Mouse (Mus musculus) frontal cortex, adult (tissue): ENCODE data around the gene Elk4.

ENCODE experiments used
- ATAC-seq: cut with Nextera tagmentation; 2 replicates; pipeline ENCODE4 v1.9.2; 2017; ENCODE audit warnings: mild to moderate bottlenecking, moderate library complexity, mixed read lengths; ENCODE audit not compliant: low TSS enrichment

Elk4 gene

DNA sequence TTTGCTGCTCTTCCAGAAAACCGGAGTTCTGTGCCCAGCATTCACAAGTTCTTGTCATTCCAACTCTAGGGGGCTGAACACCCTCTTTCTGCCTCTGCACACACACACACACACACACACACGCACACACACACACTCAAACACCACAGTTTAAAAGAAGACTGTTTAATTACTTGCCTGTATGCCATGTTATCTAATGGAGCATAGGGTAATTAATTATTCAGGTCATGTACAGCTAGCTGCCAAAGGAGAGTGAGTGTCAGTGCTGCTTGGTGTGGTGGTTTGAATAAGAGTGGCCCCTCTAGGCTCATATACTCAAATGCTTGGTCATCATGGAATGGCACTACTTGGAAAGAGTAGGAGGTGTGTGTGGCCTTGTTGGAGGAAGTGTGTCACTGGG is 23.6 kb upstream of the Elk4 start:
- no peak for ATAC-seq

DNA sequence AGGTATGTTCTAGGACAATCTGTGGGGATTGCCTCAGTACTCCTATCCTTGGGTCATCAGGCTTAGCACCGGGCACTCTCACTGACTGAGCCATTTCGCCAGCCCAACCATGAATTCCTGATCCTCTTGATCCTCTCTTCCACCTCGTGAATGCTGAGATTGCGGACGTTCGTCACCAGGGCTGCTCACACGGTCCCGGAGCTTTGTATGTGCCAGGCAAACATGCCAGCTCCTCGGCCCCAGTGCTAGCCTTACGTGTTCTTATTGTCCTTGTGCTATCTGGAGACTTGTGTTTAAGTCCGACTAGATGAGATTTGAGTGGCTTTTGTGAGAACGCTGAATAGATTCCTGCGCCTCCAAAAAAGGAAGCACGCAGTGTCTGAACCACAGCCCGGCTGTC is 20.0 kb upstream of the Elk4 start:
- peak; percentile 47; the same call in 1 of the 2 replicates for ATAC-seq

DNA sequence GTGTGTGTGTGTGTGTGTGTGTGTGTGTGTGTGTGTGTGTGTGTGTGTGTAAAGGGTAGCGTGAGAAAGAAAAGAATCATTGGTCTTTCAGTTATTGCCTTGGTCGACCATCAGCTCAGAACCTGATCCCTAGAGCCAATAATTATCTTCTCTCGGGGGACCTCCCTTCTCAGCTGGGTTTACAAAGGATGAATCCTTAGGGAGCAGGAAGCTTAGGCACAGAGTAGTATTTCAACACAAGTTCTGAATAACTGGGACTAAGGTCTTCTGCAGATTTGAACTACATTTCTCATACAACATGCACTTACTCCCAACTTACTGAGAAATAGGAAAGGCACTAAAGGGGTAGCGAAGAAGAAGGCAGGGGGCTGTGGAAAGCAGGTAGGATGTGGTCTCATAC is 17.9 kb upstream of the Elk4 start:
- no peak for ATAC-seq

DNA sequence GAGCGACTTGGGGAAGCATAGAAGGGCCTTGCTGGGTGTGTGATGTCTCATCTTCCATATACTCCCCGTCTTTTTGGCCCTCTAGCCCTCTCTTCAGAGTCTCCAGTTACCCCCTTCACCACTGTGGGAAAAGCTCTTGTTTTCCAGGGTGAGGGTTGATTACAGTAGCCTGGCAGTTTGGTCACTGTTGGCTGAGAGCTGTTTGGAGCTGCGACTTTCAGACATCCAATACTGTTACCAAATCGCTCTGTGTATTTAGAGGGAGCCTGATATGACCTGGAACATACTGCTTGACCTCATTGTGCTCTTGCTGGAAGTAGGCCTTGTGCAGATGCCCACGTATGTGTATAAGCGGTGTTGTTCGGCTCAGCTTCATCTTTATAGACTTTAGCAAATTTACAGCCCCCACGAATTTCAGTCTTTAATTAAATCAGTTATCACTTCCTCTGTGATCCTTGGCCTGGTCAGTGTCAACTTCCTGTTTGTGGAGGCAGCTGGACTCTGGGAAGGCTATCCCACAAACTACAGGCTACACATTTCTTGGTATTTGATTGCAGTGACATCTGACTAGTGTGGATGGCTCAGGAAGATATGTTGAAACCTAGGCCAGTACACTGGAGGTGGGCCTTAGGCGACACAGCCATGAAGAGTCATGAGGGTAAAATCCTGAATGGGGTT is 17.2 kb upstream of the Elk4 start:
- no peak for ATAC-seq

DNA sequence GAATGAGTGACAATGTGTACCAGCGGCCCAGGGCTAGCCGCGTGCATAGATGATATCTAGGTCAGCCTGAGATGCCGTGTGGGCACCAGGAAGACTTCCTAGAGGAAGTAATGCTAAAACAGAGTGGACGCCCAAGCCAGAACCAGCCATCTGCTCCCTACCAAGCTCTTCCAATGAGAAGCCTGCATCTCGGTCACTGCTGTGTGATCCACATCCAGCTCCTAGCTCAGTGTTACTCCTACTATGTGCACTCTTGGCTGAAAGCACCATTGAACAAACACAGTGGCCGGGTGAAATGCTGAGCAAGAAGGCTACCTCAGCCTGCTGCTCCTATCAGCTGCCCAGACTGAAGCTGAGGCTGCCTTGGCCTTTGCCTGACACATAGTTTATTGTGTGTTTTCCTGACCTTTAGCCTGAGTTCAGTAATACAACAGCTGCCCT is 14.8 kb upstream of the Elk4 start:
- ATAC-seq = peak; percentile 41; the same call in 1 of the 2 replicates

DNA sequence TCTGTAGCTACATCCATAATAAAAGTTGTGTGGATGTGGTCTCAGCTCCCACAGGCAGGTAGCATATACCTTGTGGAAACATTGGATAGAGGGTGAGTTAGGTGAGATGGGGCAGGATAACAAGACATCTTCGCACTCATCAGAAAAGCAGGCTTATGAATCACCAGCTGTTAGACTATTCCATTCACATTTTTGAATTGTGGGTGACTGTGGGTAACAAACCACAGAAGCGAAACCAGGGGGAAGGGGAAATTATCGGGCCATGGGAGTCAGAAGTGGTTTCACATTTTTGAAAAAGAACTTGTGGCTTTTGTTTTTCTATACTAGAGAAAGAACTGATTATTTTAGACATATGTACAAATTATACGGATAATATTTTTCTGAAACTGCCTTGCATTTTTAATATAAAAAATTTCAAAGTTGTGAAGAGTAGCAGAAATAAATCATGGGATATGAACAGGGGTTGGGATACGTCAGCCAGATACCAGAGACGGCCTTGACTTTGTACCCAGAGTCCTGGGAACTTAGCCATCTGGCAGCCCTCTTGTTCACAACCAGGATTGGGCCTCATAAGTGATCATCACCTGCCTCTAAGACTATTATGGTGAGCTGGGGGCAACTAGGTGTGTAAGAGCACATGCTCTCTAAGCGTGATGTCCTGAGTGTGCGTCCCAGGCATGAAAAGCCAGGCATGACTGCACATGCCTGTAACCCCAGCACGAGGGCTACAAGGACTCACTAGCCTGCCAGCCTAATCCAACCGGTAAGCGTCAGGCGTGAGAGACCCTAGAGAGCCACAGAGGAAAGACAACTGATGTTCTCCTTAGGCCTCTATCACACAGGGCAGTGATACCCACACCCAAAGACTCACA is 14.0 kb upstream of the Elk4 start:
- ATAC-seq = no peak

DNA sequence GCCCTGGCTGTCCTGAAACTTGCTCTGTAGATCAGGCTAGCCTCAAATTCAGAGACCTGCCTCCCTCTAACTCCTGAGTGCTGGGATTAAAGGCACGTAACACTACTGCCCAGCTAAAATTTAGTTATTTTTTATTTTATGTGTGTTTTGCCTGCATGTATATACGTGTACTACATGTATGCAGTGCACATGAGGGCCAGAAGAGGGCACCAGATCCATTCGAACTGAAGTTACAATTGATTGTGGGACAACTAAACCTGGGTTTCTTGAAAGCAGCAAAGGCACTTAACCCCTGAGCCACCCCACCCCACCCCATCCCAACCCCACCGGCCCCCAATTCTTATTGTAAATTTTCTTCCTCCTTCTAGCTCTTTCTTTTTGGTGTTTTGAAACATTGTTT is 12.3 kb upstream of the Elk4 start:
- ATAC-seq = no peak

DNA sequence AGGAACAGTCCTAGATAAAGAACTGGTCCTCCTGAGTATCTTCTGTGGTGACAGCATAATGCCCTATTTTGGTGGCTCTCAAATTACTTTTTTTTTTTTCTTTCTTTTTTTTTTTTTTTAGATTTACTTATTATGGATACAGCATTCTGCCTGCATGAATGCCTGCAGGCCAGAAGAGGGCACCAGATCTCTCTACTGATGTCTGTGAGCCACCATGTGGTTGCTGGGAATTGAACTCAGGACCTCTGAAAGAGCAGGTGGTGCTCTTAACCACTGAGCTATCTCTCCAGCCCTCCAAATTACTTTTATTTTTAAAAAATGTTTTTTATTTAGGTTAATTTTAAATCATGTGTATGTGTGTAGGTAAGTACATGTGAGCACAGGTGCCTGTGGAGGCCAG is 6.9 kb upstream of the Elk4 start:
- ATAC-seq = no peak

DNA sequence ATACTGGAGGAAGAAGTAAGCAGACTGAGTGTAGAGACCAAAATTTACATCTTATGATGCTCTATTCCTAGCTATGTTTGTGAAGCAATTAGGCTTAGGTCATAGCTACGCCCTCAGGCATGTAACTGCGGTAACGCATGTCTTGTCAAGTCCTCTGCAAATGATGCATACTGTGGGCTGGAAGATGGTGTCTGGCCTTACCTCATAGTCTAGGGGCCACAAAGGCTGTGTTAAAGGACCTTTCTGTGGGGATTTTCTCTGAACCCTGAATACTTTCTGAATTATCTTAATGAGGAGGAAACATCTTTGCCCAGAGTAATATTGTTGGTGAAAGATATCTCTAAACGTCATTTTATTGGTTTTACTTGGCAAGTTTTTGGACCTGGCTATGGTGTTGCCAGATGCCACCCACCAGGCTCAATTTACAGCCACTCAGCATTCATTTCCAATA is 5.5 kb upstream of the Elk4 start:
- ATAC-seq = no peak

DNA sequence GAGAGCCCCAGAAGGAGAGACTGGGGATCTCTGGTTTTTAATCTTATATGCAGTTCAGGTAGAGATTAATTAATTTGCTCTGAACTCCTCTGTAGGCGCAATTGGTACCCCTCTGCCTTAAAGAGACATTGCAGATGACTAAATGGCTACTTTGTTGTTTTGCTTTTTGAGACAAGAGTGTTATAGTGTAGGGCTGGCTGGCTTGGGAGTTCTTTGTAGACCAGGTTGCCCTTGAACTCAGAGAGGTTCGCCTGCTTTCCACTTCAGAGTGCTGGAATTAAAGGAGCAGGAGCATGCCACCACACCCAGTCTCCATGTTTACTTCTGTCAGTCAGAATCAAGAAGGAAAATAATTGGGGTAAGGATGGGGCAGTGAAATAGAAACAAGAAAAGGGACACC is 4.3 kb upstream of the Elk4 start:
- ATAC-seq = no peak

DNA sequence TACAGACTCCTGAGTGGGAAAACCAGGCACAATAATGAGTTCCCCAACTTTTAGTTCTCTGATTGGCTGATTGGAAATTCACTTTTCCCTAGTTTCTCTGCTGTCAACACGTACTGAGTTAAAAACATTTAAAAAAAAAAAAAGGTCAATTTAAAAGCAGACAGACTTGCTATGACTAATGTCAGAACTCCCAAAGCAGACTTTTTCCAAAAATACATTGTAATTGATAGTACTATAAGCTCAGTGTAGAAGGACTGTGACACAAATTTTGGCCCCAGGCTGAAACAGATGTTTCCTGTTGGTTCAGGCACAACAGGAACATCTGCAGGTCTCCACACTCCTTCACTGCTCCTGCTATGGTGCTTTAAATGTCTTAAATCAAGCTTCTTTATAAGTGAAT is 3.6 kb upstream of the Elk4 start:
- ATAC-seq = no peak

DNA sequence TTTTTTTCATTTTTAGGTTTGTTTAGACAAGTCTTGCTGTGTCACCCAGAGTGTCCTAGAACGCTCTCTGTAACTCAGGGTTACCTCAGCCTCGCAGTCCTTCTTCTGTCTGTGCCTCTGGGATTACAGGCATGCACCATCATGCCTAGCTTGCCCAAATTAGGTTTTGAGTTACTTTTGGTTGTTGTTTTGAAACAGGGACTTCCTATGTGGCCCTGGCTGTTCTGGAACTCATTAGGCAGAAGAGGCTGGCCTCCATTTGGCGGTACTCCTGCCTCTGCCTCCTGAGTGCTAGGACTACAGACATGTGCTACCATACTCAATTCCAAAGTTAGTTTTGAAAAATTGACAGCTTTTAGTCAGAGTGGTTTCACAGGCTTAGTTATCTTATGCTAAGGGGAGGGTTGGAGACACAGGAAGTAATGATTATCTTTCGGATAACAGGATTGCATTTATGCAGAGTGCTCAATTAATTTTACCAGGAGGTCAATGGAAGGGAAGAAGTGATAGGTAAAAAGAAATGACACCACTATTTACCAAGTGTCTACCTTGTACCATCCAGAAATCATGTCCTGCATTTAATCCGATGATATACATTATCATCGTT is 2.7 kb upstream of the Elk4 start:
- no peak for ATAC-seq

DNA sequence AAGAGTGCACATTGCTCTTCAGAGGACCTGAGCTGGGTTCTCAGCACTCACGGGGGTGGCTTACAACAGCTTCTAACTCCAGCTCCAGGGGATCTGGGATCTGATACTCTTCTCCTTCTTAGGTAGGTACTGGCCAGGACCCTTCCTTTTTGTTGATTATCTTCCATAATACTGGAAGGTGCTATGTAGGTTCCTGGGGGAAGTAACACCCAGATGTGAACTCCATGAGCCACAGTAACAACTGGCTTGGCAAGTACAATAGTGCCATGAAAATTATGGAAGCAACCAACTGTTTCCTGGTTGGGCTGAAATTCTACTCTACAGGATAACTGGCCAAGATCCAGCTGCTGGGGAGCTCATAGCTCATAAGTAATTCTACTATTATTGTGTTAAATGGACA is 1.9 kb upstream of the Elk4 start:
- ATAC-seq = no peak

DNA sequence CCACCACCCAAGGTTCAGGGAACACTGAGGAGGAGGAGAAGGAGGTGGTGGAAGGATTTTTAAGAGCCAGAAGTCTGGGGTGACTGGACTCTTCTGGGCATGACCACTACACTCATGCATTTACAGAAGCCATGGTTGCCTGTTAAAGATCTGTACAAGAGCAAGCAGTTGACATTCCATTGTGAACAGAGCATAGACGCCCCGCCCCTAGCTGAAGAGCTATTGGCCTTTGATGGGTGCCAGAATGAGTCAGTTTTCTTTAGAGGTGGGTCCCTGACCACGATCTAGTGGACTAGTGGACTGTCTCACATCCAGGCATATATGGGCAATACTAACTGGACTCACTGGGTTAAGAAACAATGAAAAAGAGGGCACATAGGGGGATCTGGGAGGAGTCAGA is 1.4 kb upstream of the Elk4 start:
- no peak for ATAC-seq

DNA sequence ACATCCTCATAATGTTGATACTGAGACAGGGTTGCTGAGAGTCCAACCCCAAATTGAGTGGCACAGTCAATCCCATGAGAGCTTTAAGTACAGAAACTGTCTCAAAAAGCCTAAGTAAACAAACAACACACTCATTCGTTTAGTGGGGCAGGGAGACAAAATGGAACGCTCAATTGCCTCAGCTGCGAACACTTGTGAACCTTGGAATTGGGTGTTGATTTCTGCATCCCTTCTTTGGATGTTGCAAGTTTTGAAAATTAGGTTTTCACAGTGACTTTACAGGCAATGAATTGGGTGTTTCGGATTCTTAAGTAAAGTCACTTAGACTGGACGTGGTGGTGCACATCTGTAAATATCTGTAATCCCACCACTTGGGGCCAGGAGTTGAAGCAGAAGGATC is 686 bp upstream of the Elk4 start:
- ATAC-seq = no peak

DNA sequence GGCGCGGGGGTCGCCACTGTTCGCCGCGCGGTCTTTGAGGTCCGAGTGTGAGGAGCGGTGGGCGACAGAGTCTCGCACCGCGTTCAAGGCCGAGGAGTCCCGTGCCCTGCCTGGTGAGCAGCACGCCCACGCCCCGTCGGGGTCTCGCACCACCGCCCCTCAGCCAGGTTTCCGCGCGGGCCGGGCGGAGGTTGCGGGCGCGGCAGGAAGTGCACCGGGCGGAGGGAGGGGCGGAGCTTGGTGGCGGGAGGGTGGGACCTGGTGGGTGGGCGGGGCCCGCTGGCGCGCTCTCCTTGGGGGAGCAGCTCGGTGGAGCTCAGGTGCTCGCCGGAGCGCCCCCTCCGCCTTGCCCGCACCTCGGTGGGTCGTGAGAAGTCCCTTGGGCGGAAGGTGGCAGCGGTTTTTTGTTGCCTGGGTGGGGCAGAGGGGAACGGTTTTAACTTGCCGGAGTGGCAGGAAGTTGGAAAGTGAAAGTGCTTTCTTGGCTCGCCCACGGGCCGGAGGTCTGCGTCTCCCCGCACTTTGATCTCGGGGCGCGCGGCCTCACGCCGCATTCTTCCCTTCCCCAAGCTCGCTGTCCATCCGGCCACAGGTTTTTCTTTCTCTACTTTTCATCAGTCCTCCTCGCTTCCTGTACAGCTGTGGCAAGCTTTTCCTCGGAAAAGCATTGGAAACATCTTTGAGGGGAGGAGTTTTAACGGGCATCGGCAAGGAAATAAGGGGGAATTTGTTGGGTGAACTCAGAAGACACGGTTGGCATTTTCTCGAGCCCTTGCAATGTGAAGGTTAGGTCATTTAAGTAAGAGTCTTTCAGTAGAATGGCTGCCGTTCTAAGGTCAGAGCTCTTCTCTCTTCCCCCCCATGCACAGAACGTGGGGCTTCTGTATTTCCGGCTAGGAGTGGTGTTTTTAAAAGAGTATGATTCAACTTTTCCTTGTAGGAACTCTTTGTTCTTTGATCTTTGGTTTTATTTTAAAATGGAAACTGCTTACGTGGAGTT is 721 bp downstream of the Elk4 start:
- peak; percentile 74 for ATAC-seq

DNA sequence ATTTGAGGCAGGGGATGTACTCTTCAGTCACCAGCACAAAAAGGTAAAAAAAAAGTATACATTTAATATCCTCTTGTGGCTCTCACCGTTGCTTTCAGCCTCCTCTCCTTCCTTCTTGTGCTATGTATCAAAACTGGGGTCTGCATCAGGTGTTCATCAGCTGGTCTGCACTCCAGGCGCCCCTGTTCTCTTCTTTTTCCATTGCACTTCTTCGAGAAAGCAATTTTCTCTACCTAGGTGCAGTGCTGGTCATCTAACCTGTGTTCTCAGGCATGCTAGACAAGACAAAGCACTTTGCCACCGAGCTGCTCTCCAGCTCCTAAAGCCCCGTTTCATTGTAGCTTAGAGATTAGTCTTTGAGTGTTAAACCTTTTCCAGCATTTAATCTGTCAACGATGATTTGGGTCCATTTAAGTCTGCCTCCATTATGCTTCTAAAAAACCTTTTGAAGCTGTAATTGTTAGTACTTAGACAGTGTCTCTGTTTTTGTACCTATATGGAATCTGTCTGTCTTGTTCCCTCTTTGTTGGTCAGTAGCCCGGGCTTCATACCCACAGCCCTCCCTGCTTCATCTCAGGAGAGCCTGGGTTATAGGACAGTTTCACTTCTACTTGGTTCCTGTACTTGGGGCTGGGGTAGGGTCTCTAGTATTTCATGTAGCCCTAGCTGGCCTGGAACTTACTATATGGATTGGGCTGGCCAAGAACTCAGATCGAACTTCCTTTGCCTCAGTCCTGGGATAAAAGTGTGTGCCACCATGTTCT is 1.7 kb downstream of the Elk4 start:
- ATAC-seq = no peak

DNA sequence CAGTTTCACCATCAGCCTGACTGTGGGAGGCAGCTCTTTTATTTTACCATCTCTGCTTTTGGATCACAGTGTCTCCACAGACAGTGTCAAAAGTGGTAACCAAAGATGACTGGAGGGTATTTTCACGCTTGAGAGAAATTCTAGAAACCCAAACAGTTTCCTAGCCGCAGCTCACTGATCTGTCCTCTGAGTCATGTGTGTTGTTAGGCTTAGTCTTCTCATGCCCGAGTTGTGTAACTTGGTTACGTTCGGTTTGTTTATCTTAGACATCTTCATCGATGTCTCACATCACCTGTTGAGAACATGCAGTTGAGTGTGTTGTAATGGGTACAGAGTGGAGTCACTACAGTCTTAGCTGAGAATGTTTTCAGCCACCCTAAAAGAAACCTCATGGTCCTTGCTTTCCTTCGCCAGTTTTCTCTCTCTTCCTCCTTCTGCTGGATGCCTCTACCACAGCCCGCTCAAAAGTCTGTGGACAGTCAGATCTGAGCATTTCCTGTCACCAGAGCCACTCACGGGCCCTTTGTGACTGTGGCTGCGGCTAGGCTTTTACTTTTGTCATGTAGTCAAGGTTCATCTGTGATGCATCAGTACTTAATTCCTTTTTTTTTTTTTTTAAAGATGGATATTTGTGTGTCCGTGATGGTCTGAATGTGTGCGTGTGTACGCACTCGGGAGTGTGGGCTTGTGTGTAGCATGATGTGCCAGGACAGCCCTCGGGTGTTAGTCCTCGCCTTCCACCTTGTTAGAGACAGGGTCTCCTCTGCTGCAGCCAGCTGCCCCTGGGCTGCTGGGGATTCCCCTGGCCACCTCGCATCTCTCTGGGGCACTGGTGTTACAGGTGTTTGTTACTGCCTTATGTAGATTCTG is 3.5 kb downstream of the Elk4 start:
- peak; percentile 9; the same call in 1 of the 2 replicates for ATAC-seq

DNA sequence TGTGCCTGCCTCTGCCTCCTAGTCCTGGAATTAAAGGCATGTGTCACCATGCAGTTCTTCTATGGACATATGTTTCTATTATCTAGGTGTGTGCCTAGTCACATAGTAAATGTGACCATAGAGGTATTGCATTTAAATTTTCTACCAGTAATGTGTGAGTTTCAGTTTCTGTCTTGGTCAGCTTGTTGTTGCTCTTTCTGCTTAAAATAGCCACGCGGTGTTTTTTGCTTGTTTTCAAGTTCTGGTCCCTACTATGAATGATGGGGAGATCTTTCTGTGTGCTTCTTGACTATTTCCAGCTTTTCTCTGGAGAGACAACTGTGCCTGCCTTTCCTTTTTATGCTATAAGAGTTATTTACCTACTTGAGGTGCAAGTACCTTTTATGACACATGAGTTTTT is 4.4 kb downstream of the Elk4 start:
- ATAC-seq = no peak

DNA sequence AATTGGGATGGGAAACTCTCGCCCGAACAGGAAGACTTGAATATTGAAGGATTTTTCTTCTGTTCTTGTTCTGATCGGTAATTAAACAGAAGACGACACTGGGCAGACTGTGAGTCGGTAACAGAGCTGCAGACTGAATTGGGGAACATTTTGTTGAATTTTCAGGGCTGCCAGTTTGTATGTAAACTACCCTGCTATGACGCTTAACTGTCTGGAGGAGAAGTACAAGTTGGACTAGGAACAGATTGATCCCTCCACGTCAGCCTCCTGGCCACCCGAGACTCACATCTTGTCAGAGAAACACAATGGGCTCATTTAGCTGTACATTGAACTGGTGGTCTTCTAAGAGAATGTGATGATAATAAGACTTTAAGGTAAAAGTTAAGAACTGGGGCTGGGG is 5.5 kb downstream of the Elk4 start:
- ATAC-seq = no peak
